Mouse (Mus musculus) monocyte, adult 59 days (primary cell): ENCODE measurements around the gene Zfp488. TPM values are rescaled to one million over a fixed set of nuclear protein-coding genes. Genes with fewer than 3 reads are reported as not detected.

Experiments
- total RNA-seq, 2 experiments: library from RNA; stranded (reverse); gene quantifications; one replicate each; pipeline ENCODE4 v1.2.4; 2023

Gene Zfp488
- under 1 TPM; 0.15 to 0.26 TPM for total RNA-seq

GRCm38 (mm10) chr14:33978604-33979059 lies at the start of gene Zfp488:
Gene Zfp488, minus strand, starts transcription at chr14:33978764.

DNA sequence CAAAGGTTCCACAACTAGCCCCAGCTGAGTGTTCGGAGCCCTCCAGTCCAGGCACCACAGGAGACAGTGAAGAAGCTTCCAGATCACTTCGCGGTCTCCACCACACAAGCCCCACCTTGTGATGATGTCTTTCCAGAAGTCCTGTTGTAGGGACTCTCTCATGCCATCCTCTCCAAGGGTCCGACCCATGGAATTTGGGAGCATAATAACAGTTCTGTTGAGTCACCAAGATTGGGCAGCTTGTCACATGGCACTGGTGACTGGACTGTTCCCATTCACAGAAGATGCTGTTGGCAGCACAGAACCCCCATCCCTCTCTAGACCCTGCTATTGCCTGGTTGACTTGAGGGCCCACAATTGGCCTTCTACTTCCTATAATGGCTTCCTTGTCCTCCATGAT lies 37.8 kb upstream of the Zfp488 start, which contains the start of gene Gm5460:
Gene Gm5460 (plus strand): TSS at position 378 of the 400 bp plus-strand sequence.

GRCm38 (mm10) chr14:34015063-34015462 lies 36.5 kb upstream of the Zfp488 start, which contains the start of gene Gm30083:
Gene Gm30083, minus strand, starts transcription at chr14:34015182.

GRCm38 (mm10) chr14:33953761-33954160 lies 24.8 kb downstream of the Zfp488 start, which contains the start of gene Rbp3:
Gene Rbp3, plus strand, starts transcription at chr14:33954003.

GRCm38 (mm10) chr14:33940739-33941138 lies 37.8 kb downstream of the Zfp488 start, which contains the start of gene Gdf2:
Gene Gdf2, plus strand, starts transcription at chr14:33941039.

GRCm38 (mm10) chr14:33923168-33924070 lies 55.1 kb downstream of the Zfp488 start, which contains the start of gene Gdf10:
Gene Gdf10, plus strand, starts transcription at chr14:33923587.

Other genes starting within 250 kb of the Zfp488 start
- not detected for gene Gdf10, start 55.2 kb downstream of the Zfp488 start, total RNA-seq
- not detected for gene Gdf2, start 37.7 kb downstream of the Zfp488 start, total RNA-seq
- gene Rbp3, start 24.8 kb downstream of the Zfp488 start, total RNA-seq = not detected
- gene Gm30083, start 36.4 kb upstream of the Zfp488 start, total RNA-seq = not detected
- not detected for gene Gm5460, start 38.0 kb upstream of the Zfp488 start, total RNA-seq
- not detected for gene Antxrl, start 73.9 kb upstream of the Zfp488 start, total RNA-seq
- gene Anxa8, start 107.2 kb upstream of the Zfp488 start, total RNA-seq = not detected
- gene A630023A22Rik, start 124.0 kb upstream of the Zfp488 start, total RNA-seq = not detected
- gene Npy4r, start 173.7 kb upstream of the Zfp488 start, total RNA-seq = not detected
- not detected for gene Gprin2, start 222.9 kb upstream of the Zfp488 start, total RNA-seq
- gene Syt15, start 240.8 kb upstream of the Zfp488 start, total RNA-seq = not detected